Mouse (Mus musculus) olfactory bulb, adult 2 months (tissue): ENCODE measurements at regions not wholly inside any gene's neighbourhood (a gene's known extent, or its start where the extent isn't known, plus 50 kb on each side); places are given as distances from the start of the nearest gene placed in this dataset.

ENCODE experiments used
- CTCF ChIP-seq: fragments of 200-500 bp; IDR thresholded peaks from 2 replicates; pipeline ENCODE4 v1.5.1; 2012; ENCODE audit warnings: low read depth, mild to moderate bottlenecking, low read length, moderate library complexity; ENCODE audit not compliant: insufficient read depth
- POLR2A ChIP-seq: fragments of 200-500 bp; IDR thresholded peaks from 2 replicates; pipeline ENCODE4 v1.6.1; 2012; ENCODE audit warnings: mild to moderate bottlenecking, low read depth, low read length, moderate library complexity; ENCODE audit not compliant: insufficient read depth

GRCm38 (mm10) chr14:24551472-24551783 is 64.5 kb downstream of the Rps24 start:
- no peak for TF ChIP-seq POLR2A
- TF ChIP-seq CTCF: no peak
